Mouse (Mus musculus) stomach, embryonic 16.5 days (tissue): ENCODE measurements around the gene Gm3752. TPM values are rescaled to one million over a fixed set of nuclear protein-coding genes. Genes with fewer than 3 reads are reported as not detected.
A peak's percentile ranks its signal among the peaks of the same experiment; 100 is the strongest.
"Not testable (repeated sequence)": the region's sequence is repeated elsewhere in the genome, so short reads cannot be mapped to it uniquely, and the experiment has no call there.

Experiments
- ATAC-seq: fragments of 200-750 bp; cut with Nextera tagmentation; 2 replicates; pipeline ENCODE4 v1.8.0; 2017; ENCODE audit warnings: moderate number of reproducible peaks, moderate TSS enrichment; ENCODE audit not compliant: insufficient read depth, low FRiP score
- H3K27ac ChIP-seq: fragments of 300-500 bp; sonication (generic); 2 replicates; pipeline ENCODE4 v1.5.1; 2014; ENCODE audit warnings: low read length
- H3K27me3 ChIP-seq: fragments of 300-500 bp; sonication (generic); 2 replicates; pipeline ENCODE4 v1.6.1; 2014; ENCODE audit warnings: low read length, control low read depth, mixed read lengths; ENCODE audit not compliant: control insufficient read depth, insufficient read depth
- H3K36me3 ChIP-seq: fragments of 300-500 bp; sonication (generic); 2 replicates; pipeline ENCODE4 v1.6.1; 2014; ENCODE audit warnings: low read length; ENCODE audit not compliant: control insufficient read depth, insufficient read depth
- H3K4me1 ChIP-seq: fragments of 300-500 bp; sonication (generic); 2 replicates; pipeline ENCODE4 v1.6.1; 2014; ENCODE audit warnings: low read length, control low read depth, mixed read lengths; ENCODE audit not compliant: control insufficient read depth, insufficient read depth
- H3K4me2 ChIP-seq: fragments of 300-500 bp; sonication (generic); 2 replicates; pipeline ENCODE4 v1.6.1; 2014; ENCODE audit warnings: low read depth, low read length, mixed read lengths
- H3K4me3 ChIP-seq: fragments of 300-500 bp; sonication (generic); replicated peaks from 2 replicates; pipeline ENCODE4 v1.5.1; 2014; ENCODE audit warnings: mild to moderate bottlenecking, low read length
- H3K9ac ChIP-seq: fragments of 300-500 bp; sonication (generic); 2 replicates; pipeline ENCODE4 v1.6.1; 2014; ENCODE audit warnings: low read length
- H3K9me3 ChIP-seq: fragments of 300-500 bp; sonication (generic); replicated peaks from 2 replicates; pipeline ENCODE4 v1.6.1; 2016; ENCODE audit warnings: low read length, control low read depth; ENCODE audit not compliant: control insufficient read depth
- WGBS: fragments of 180-500 bp; shearing (Covaris S2); extraction: QIAGEN DNeasy Blood & Tissue Kit; methylation state at CpG from one replicate; pipeline ENCODE4 v1.1.7; 2014; 5-methylcytosine and 5-hydroxymethylcytosine counted together
- polyA plus RNA-seq: library from polyadenylated mRNA; unstranded; fragments of >200 nt; fragmentation: Nextera tagmentation; extraction: Ambion mirVana; gene quantifications from 2 replicates; pipeline ENCODE4 v1.2.1, GENCODE M21; 2015

The Gm3752 gene
- 0.17 and 0.36 TPM in 2 replicates for polyA plus RNA-seq

- H3K4me1 ChIP-seq, H3K9ac ChIP-seq, ATAC-seq, H3K4me3 ChIP-seq, H3K9me3 ChIP-seq, H3K27me3 ChIP-seq, H3K4me2 ChIP-seq, H3K36me3 ChIP-seq, H3K27ac ChIP-seq: not testable (repeated sequence)
- WGBS: 67% methylated on average over 1 of the region's 3 CpGs
Observed at GRCm38 (mm10) chr14:7483662-7484061, at the start of gene Gm3752. TSS of gene Gm3752 (minus strand) at chr14:7483762.

- not testable (repeated sequence) for H3K4me1 ChIP-seq, ATAC-seq, H3K36me3 ChIP-seq, H3K27ac ChIP-seq, H3K9ac ChIP-seq, H3K27me3 ChIP-seq, H3K9me3 ChIP-seq
- Histone ChIP-seq H3K4me3 (peak overlapping the region; percentile 26), H3K4me2 (peak overlapping the region; percentile 47)
- WGBS: under 1% methylated on average over 10 of the region's 18 CpGs
Observed at GRCm38 (mm10) chr14:7488731-7489130, 5.2 kb upstream of the Gm3752 start.

GRCm38 (mm10) chr14:7450817-7451216, 32.7 kb downstream of the Gm3752 start, which contains the start of gene Gm3755:
TSS of gene Gm3755 (minus strand) at chr14:7450917.
- not testable (repeated sequence) for H3K4me3 ChIP-seq, H3K27ac ChIP-seq, H3K9ac ChIP-seq, H3K4me1 ChIP-seq, H3K27me3 ChIP-seq, H3K4me2 ChIP-seq, H3K9me3 ChIP-seq, H3K36me3 ChIP-seq, ATAC-seq
- no CpG with 5 or more reads among the region's 2 CpGs for WGBS

- not testable (repeated sequence) for H3K27ac ChIP-seq, H3K36me3 ChIP-seq
- WGBS: 76% methylated on average over 2 of the region's 2 CpGs
Observed at GRCm38 (mm10) chr14:7422496-7422895, 61.1 kb downstream of the Gm3752 start.

More at GRCm38 (mm10) chr14:7422496-7422895, 61.1 kb downstream of the Gm3752 start:
- H3K4me1 ChIP-seq, H3K4me3 ChIP-seq, ATAC-seq, H3K9ac ChIP-seq, H3K9me3 ChIP-seq, H3K4me2 ChIP-seq, H3K27me3 ChIP-seq: not testable (repeated sequence)

Other genes starting within 250 kb of the Gm3752 start
- not detected in 2 replicates for gene Gm3727, start 219.0 kb downstream of the Gm3752 start, polyA plus RNA-seq
- 0.68 and 0.96 TPM in 2 replicates for gene Gm3739, start 168.7 kb downstream of the Gm3752 start, polyA plus RNA-seq
- not detected in 2 replicates for gene Gm5797, start 151.4 kb downstream of the Gm3752 start, polyA plus RNA-seq
- gene Gm8374, start 118.6 kb downstream of the Gm3752 start, polyA plus RNA-seq: not detected in 2 replicates
- not detected in 2 replicates for gene Gm3755, start 32.8 kb downstream of the Gm3752 start, polyA plus RNA-seq
- 0.45 and 0.59 TPM in 2 replicates for gene Gm3558, start 84.8 kb upstream of the Gm3752 start, polyA plus RNA-seq
- gene Gm10338, start 111.8 kb upstream of the Gm3752 start, polyA plus RNA-seq: not detected in 2 replicates
- gene Gm10128, start 160.2 kb upstream of the Gm3752 start, polyA plus RNA-seq: not detected in 2 replicates